Mouse (Mus musculus) inflammation-experienced regulatory T-cells, adult 6 months (primary cell): ENCODE measurements around the gene Capn13. TPM values are rescaled to one million over a fixed set of nuclear protein-coding genes. Genes with fewer than 3 reads are reported as not detected.
"Not testable (repeated sequence)": the region's sequence is repeated elsewhere in the genome, so short reads cannot be mapped to it uniquely, and the experiment has no call there.

Source experiments
- ATAC-seq: one replicate; pipeline ENCODE4 v1.8.0; 2017
- polyA plus RNA-seq, 3 experiments: library from polyadenylated mRNA; unstranded; fragments of 100-300 nt; shearing (Covaris generic); gene quantifications; one replicate each; pipeline ENCODE4 v1.2.1; 2017

Gene Capn13
- polyA plus RNA-seq, 3 experiments from 2014 or later: not detected

- ATAC-seq: no peak
Measured at GRCm38 (mm10) chr17:73342673-73343072, 58.0 kb downstream of the Capn13 start.

- ATAC-seq: no peak
Measured at GRCm38 (mm10) chr17:73329071-73329470, 71.6 kb downstream of the Capn13 start.

- no peak for ATAC-seq
Measured at GRCm38 (mm10) chr17:73325314-73325713, 75.4 kb downstream of the Capn13 start.

- ATAC-seq: no peak
Measured at GRCm38 (mm10) chr17:73324732-73325131, 75.9 kb downstream of the Capn13 start.

GRCm38 (mm10) chr17:73323981-73324380 lies 76.7 kb downstream of the Capn13 start:
- ATAC-seq: no peak

- ATAC-seq: no peak
Measured at GRCm38 (mm10) chr17:73314786-73315185, 85.9 kb downstream of the Capn13 start.

- ATAC-seq: no peak
Measured at GRCm38 (mm10) chr17:73311491-73311890, 89.2 kb downstream of the Capn13 start.

- ATAC-seq: no peak
Measured at GRCm38 (mm10) chr17:73308691-73309090, 92.0 kb downstream of the Capn13 start.

GRCm38 (mm10) chr17:73306626-73307025 lies 94.0 kb downstream of the Capn13 start:
- ATAC-seq: no peak

GRCm38 (mm10) chr17:73305622-73306021 lies 95.0 kb downstream of the Capn13 start:
- no peak for ATAC-seq

GRCm38 (mm10) chr17:73304086-73304812 lies 96.4 kb downstream of the Capn13 start:
- ATAC-seq: peak; percentile 51

GRCm38 (mm10) chr17:73303676-73304075 lies 97.0 kb downstream of the Capn13 start:
- ATAC-seq: no peak

- ATAC-seq: no peak
Measured at GRCm38 (mm10) chr17:73303217-73303616, 97.4 kb downstream of the Capn13 start.

- ATAC-seq: peak; percentile 72
Measured at GRCm38 (mm10) chr17:73302104-73302503, 98.6 kb downstream of the Capn13 start.

- ATAC-seq: peak; percentile 67
Measured at GRCm38 (mm10) chr17:73301258-73302050, 99.2 kb downstream of the Capn13 start.

GRCm38 (mm10) chr17:73300147-73300880 lies 100.4 kb downstream of the Capn13 start:
- ATAC-seq: no peak

- no peak for ATAC-seq
Measured at GRCm38 (mm10) chr17:73298981-73299380, 101.7 kb downstream of the Capn13 start.

- peak; percentile 12 for ATAC-seq
Measured at GRCm38 (mm10) chr17:73296855-73297254, 103.8 kb downstream of the Capn13 start.

GRCm38 (mm10) chr17:73293237-73293636 lies 107.4 kb downstream of the Capn13 start:
- no peak for ATAC-seq

GRCm38 (mm10) chr17:73284301-73284700 lies 116.4 kb downstream of the Capn13 start:
- ATAC-seq: no peak

GRCm38 (mm10) chr17:73282702-73283101 lies 118.0 kb downstream of the Capn13 start:
- ATAC-seq: not testable (repeated sequence)

- ATAC-seq: no peak
Measured at GRCm38 (mm10) chr17:73277770-73278169, 122.9 kb downstream of the Capn13 start.

GRCm38 (mm10) chr17:73275066-73275465 lies 125.6 kb downstream of the Capn13 start:
- no peak for ATAC-seq
